Mouse (Mus musculus) leukemia stem cell, adult 10-12 weeks (primary cell): ENCODE measurements around the gene Nlrp3. TPM values are rescaled to one million over a fixed set of nuclear protein-coding genes. Genes with fewer than 3 reads are reported as not detected.

Experiments
- polyA plus RNA-seq: library from polyadenylated mRNA; stranded (reverse); fragments of >175 nt; gene quantifications from 2 replicates; pipeline ENCODE4 v1.2.3, GENCODE M21; 2012; ENCODE audit warnings: low replicate concordance

Gene Nlrp3
- polyA plus RNA-seq: 0.18 and 0.73 TPM in 2 replicates

DNA sequence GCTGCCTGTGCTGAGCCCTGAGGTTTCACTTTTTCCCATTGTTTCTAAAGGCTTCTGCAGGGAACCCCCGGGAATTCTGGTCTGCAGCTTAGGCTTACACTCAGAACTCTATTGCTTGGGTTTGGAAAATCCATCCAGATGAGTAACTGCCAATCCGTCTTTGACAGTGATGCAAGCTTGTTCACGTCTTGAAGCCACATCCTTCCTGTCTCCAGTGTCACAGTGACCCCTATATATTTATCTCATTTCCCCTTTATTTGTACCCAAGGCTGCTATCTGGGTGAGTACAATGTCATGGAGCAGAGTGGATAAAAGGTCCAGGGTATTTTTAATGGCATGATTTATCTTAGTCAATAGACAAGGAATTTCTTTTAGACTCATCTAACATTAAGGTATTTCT, at the start of gene Nlrp3:
Gene Nlrp3 (plus strand): TSS at position 245 of the 400 bp plus-strand sequence.

DNA sequence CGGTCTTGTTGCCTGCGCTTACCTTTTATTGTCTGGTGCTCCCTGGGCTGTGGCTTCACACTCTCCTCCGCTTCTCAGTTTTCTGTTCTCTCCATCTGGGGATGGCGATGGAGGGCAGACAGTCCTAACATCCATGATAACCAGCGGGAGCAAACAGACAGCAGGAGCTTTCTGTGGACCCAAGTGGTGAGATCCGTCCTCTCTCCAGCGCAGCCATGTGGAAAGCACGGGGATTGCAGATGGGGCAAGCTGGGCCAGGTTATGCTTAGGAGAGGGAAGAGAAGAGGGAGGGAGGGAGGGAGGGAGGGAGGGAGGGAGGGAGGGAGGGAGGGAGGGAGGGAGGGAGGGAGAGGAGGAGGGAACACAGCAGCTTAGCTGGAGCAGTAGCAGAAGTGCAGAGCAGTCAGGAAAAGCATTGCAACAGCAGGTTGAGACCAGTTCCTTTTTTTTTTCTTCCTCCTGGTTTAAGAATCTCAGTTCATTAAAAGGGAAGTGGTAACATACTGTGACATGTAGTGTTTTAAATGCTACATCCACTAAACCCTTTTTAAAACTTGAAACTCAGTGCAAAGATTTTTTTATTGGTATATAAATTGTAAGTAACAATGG, 14.8 kb upstream of the Nlrp3 start, which contains the start of gene Zkscan17:
Gene Zkscan17 (minus strand): TSS at position 280 of the 609 bp plus-strand sequence.

DNA sequence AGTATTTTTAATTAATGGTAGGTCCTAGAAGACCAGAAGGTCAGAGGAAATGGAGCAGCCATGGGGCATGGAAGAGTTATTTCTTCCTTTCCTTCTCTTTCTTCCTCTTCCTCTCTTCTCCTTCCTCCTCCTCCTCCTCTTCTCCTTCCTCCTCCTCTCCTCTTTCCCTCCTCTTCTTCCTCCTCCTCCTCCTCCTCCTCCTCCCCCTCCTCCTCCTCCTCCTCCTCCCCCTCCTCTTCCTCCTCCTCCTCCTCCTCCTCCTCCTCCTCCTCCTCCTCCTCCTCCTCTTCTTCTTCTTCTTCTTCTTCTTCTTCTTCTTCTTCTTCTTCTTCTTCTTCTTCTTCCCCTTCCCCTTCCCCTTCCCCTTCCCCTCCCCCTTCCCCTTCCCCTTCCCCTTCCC, 34.8 kb downstream of the Nlrp3 start, which contains the start of gene Olfr222:
Gene Olfr222 (minus strand): TSS at position 101 of the 400 bp plus-strand sequence.

DNA sequence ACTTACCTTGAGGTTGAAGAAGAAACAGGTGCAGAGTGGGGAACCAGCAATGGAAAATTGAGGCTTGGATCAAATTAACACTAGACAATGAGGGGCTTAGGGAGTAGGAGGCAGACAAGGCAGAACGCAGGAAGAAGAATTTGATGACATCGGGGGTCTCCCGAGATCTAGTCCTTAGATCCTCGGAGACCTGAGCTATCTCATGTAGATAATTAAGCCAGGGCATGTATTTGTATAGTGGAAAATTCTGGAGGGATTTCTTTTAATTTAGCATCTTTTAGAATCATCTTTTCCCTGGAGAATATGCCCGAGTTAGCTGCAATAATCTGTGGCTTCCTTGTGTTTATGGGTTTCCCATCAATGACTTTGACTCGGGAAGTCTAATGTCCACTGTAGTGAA, 51.8 kb downstream of the Nlrp3 start, which contains the start of gene Olfr223:
Gene Olfr223 (minus strand): TSS at position 101 of the 400 bp plus-strand sequence.

Other genes with a start within 250 kb of the Nlrp3 start
- gene Wnt9a, start 234.6 kb upstream of the Nlrp3 start, polyA plus RNA-seq: 0.05 TPM in 1 of 2 replicates, not detected in the other
- gene Prss38, start 165.9 kb upstream of the Nlrp3 start, polyA plus RNA-seq: not detected in 2 replicates
- 7.9 and 11.2 TPM in 2 replicates for gene Jmjd4, start 91.5 kb upstream of the Nlrp3 start, polyA plus RNA-seq
- 0.78 and 2.8 TPM in 2 replicates for gene Snap47, start 90.4 kb upstream of the Nlrp3 start, polyA plus RNA-seq
- gene Zfp867, start 69.1 kb upstream of the Nlrp3 start, polyA plus RNA-seq: 0.07 and 0.11 TPM in 2 replicates
- gene Zkscan17, start 14.8 kb upstream of the Nlrp3 start, polyA plus RNA-seq: 23.9 and 35.1 TPM in 2 replicates
- gene Olfr222, start 34.7 kb downstream of the Nlrp3 start, polyA plus RNA-seq: not detected in 2 replicates
- not detected in 2 replicates for gene Olfr223, start 51.7 kb downstream of the Nlrp3 start, polyA plus RNA-seq
- 34.3 and 43.9 TPM in 2 replicates for gene Mprip, start 119.7 kb downstream of the Nlrp3 start, polyA plus RNA-seq
- 2.2 and 3.3 TPM in 2 replicates for gene Pld6, start 246.1 kb downstream of the Nlrp3 start, polyA plus RNA-seq